Mouse (Mus musculus) cerebral cortex, adult 2 months (tissue): ENCODE data around the gene Gm21866.

Experiments used
- WGBS: fragments of 180-500 bp; shearing (Covaris S2); methylation state at CpG from one replicate; pipeline ENCODE4 v1.1.7; 2018; 5-methylcytosine and 5-hydroxymethylcytosine counted together

Gene Gm21866

DNA sequence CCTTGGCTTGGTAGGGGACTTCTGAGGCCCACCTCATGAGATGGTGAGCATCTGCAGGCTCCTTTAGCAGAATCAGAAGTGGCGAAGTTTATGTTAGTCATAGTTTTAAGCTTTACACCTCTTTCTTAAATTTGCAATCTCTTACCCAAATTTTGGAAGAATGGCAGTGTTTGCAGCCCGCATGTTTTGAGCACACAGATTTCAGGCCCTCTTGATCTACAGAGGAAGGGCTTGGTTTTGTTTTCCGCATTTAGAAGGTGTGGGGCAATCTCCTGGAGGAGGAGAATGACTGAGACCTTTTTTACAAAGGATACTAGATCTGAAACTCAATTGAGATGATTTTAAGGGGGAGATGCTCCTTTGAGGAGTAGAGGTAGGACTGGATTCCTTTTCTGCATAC, at the start of gene Gm21866:
Gene Gm21866 (minus strand): TSS at position 101 of the 400 bp plus-strand sequence.
- WGBS = 74% methylated on average over 2 of the region's 3 CpGs

DNA sequence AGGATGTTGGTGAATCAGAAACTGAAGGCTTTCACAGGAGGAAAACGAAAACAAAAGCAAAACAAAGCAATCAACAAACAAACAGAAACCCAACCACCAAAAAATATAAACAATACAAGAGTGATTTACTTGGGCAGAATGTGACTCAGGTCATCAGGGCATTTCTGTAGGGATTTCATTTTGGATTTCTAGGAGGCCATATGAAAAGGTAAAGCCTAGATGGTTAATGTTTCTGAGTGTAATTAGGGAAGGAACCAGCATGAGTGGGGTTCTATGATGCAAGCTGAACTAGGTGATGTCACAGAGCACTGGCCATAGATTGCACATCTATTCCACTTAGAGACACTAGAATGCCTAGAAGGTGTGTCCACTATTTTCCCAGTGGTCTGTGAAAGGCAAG, 28.3 kb upstream of the Gm21866 start, which contains the start of gene Gm20773:
Gene Gm20773 (plus strand): TSS at position 301 of the 400 bp plus-strand sequence.
- no CpG with 5 or more reads among the region's 1 CpGs for WGBS
